Mouse (Mus musculus) c-Kit-negative CD71-positive TER-119-positive erythroid progenitor cells, embryonic 14.5 days (primary cell): ENCODE measurements at regions not wholly inside any gene's neighbourhood (a gene's known extent, or its start where the extent isn't known, plus 50 kb on each side); places are given as distances from the start of the nearest gene placed in this dataset.

Experiments used
- DNase-seq: peaks from one replicate; pipeline ENCODE4 v3.0.0-alpha.2; 2013; ENCODE audit warnings: low read depth, low spot score

DNA sequence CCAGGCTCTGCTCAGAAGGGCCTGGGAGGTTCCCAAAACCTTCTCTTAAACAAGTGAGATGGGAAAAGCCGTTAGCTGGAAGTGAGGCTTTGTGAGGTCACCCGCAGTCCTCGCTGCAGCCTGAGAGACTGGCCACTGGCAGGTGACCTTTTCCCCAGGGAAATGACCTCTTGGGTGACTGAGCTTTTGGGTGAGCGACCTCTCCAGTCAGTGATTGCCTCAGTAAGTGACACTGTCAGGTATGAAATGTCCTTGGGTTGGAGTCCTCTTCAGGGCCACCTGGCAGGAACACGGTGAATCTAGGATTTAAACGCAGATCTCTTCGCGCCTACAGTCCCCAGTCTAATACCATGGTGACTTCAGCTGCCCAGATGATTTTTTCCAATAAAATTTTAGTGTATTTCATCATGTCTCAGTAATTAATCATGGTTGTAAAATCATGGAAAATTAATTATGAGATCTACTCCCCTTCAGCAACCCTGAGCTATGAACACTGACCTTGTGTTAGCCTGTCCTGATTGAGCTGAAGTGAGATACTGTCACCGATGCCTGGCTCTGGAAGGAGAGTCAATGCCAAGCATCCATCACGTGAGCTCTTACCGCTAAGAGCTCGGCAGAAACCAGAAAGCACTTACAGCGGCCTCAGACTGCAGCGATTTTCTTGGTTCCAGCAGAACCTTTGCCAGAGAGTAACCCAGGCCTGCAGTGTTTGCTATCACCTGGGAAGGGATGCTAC, 87.5 kb upstream of the Sulf2 start:
- no peak for DNase-seq

DNA sequence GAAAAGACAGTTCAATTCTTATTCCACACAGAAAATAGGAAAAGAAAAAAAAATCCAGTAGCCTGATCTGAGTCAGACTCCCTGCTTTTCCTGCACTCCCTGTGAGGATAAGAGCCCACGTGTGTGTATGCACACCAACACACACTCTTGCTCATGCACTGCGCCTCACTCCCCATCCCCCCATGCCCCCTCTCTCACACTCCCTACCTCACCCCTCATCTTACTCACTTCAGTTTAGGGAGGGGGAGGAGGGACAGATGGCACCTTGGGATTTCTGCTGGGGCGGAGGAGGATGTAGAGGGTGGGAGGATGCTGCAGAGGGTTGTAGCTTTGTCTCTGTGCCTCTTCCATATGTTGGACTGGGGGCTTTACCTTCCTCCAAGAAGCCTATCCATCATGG, 85.8 kb upstream of the Sulf2 start:
- no peak for DNase-seq

DNA sequence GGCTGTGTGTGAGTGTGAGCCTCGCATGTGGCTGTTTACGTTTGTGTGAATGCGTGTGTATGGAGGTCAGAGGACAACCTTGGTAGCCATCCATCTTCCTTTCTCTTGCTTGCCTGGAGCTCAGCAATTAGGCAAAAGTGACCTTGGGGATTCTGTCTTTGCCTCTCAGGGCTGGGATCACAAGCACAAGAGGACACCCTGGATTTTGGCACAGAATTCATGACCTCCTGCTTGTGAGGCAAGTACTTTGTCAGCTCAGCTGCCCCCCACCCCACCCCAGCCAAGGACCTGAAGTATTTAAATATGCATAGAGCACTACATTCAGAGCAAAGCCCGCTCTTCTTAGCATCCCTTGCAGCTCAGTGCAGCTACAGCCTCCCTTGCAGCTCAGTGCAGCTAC, 84.6 kb upstream of the Sulf2 start:
- DNase-seq: no peak

DNA sequence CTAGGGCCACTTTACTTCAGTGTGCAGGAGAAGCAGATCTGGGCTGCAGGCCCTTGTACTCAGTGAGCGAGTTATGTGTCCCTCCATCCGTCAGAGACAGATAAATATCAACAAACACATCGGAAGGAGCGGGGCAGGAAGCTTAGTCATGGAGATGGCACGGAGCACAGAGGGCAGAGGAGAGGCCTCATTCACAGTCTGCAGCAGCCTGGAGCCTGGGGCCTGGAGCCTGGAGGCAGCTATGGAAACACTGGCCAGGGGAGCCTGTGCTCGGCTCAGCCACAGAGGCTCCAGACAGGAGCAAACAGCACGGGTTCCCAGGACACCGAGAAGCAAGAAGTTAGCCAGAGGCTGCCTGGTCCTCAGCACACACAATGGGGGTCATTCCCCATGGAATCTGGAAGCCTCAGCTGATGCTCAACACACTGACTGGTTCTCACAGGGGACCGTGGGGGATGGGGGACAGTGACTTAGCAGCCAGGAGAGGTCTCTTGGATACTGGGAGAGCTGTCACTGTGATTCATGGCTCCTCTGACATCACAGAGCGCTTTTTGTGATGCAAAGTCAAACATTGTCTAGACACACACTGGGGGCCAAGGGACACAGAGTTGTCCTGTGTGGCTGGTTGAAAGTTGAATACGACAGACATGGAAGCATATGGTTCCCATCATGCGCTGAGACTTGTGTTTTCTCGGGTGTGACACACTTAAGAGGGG, 82.2 kb upstream of the Sulf2 start:
- no peak for DNase-seq

DNA sequence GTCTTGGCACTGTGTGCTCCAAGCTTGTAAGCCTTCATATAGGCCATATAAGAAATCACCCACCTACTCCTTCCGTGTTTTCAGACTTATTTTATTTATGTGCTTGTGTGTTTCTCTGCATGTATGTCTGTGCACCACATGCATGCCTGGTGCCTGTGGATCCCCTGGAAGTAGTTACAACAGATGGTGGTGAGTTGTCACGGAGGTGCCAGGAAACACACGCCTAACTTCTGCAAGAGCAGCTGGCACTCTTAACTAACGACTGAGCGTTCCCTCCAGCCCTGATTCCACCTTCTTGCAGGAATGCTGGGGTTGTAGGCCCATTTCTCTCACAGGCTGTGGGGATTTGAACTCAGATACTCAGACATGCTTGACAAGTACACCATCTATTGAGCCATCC, 80.6 kb upstream of the Sulf2 start:
- DNase-seq: no peak

DNA sequence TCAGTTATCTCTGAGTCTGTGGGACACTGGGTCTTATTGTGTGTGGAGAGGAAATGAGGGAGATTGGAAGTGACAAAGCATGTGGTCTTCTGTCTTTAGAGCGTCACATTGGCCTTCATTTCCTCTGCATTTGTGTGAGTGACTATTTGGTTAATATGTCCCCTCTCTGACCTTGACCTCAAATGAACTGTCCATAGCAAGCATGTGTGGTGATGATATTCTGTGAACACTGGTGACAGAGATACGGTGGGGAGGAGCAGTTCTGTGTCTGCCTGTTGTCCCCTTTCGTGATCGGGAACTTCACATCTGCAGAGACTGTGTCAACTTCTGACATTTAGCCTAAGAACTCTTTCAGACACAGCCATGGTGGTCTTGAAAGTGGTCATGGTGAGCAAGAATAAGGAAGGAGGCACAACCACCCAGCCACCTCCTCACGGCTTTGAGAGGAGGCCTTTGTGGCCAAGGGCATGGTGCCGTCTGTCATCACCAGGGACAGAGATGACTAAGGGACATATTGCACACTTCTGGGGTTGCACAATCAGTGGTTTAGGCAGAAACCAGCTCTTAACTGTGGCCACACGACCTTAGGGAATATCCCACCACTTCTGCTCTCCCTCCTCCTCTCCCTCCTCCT, 79.2 kb upstream of the Sulf2 start:
- DNase-seq: no peak

DNA sequence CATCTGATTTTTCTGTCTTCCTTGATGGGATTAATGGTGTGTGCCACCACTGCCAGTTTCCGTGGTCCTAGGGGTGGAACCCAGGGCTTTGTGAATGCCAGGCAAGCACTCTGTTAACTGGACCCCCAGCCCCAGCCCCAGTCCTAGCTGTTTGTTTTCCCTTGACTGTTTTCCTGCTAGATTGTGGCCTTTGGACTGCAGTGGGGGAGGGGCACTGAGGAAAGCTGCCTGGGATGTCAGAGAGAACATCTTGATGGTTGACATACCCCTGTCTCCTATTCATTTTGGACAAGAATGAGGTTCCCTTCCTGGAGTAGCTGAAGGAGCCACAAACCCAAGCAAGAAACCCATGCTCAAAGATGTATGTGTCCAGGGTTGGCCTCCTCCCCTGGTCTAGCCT, 77.8 kb upstream of the Sulf2 start:
- DNase-seq: no peak

DNA sequence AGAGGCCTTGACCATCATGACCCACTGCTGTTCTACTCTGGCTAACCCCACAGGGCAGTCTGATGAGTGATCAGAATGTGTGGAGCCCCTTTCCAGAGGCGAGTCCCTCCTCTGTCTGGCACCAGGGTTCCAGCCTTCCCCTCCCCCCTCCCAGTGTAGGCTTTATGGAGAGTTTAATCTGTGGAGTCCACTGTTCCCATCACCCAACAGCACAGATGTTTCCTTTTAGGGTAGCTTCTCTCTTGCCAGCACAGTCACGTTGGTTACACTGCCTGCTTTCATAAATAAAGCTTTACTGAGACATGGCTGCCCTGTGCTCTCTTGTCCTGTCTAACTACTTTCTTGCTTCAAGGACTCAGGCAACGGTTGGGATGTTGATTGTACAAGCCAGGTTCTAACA, 76.9 kb upstream of the Sulf2 start:
- DNase-seq: no peak

DNA sequence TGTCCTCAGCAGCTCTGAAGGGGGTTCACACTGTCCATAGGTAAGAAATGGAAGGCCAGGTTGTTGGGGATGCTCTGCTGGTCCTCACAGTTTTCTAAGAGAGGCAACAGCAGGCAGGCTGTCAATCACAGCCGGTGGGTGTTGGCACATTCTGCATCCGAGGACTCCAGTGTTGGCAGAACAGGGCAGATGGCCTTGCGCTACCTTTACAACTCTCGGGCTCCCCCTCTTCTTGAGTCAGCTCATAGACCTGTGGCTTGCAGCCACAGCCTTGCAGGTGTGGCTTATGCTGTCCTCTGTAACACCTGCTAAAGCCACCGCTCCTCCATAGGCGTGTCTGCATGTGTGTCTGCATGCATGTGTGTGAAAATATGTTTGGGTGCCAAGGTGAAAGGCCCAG, 75.2 kb upstream of the Sulf2 start:
- no peak for DNase-seq

DNA sequence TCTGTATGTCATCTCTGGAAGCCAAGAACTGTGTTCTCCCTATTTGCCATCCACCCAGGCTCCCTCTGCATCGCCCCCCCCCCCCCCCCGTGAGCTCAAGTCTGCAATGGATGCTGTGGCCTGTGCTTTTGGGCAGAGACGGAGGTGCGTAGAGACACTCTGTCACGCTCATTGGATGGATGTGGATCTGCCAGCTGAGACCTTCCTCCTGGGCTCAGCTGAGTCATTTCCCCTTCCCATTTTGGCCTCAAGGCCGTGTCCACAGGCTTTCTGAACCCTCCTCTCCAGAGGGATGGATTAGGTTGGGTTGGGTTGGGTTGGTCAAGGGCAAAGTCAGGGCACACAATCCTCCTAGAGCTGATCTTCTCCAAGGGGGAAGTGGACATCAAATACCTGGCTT, 72.9 kb upstream of the Sulf2 start:
- no peak for DNase-seq

DNA sequence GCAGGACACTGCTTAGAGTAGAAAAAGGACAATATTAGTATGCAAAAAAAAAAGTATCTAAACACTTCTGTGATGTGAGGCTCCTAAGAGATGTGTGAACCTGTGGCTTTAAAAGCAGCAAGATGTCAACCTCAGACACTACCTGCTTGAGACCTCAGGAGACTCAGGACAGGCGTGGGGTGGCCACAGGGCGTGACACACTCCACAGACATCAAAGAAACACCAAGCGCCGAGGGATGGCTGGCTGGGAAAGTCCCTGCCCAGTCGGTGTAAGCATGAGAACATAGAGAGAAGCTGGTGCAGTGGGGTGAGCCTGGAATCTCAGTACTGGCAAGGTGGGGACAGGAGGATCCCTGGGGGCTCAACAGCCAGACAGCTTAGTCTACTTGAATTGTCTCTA, 72.0 kb upstream of the Sulf2 start:
- no peak for DNase-seq

DNA sequence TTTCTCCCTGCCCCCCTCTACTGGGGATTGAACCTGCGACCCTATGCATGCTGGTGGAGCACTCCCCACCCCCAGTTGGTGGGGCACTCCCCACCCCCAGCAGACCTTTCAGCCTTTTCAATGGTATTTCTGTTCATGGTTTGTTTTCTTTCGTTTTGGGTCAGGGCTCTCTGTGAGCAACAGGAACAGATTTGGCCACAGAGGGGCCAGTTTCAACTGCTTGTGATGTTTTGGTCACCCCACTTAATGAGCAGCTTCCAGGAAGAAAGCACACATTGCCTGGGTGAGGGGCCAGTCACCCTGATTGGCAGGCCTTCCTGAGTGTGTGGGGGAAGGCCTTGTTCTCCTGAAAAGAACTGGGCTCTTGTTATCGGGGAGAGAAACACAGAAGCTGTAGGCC, 71.5 kb upstream of the Sulf2 start:
- DNase-seq: no peak

DNA sequence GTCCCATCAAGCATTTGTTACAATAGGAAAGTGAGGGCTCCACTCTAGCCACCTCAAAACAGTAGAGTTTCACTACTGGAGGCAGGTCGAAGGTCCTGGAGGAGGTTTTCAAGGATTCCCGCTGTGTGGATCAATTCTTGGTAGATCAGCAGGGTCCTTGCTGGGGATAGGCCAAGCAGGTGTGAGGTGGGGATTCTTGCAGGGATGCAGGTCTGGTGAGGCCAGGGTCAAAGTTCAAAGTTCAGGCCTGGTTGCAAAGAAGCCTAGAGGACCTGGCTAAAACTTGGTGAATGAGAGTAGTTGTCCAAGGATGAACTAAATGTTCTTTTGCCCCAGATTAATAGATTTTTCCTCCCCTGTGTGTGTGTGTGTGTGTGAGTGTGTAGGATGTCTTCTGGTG, 70.9 kb upstream of the Sulf2 start:
- no peak for DNase-seq

DNA sequence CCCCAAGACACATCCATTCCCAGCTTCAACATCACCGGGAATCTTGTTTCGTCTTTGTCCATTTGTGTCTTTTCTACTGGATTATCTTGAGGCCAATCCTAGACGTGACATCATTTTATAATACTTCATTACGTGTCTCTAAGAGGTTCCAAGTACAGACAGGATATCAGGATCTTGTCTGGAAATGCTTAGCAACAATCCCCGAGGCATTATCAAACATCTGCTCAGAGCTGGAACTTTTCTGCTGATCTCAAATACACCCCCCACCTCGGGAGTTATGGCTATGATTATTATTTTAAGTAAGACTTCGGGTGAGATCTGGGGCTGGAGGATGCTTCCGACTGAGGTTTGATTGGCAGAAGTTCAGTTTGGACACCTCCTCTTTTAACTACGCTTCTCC, 69.9 kb upstream of the Sulf2 start:
- DNase-seq: no peak

DNA sequence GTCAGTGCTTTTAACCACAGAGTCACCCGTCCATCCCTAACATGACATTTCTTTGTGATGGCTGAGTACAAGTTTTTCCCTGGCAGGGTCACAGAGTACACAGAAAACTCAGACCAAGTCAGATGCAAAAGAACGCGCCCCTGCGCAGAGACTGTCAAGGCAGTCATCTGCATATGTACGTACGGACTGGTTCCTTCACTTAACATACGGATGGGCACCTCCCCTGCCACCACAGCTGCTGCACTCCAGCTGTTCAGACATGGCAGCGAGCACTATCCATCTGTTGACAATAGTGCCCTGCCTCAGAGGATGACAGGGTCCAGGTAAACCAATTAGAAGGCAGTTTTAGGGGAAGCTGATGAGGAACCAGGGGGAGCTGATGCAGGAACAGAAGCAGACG, 63.3 kb upstream of the Sulf2 start:
- DNase-seq: no peak

DNA sequence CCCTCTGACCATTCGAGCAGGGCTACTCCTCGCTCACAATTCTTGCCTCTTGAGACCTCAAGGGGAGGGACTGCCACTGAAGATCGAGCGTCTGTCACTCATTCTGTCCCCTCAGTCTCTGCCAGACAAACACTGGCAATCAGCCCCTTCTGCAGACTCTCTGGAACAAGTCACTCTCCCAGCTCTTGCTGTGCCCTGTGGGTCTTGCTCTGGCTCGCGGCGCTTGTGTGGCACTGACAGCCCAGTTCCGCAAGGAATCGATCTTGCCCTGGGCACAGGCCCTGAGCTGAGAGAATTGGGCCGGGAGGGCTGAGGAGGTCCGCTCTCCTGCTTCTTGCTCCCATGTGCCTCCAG, 61.0 kb upstream of the Sulf2 start:
- DNase-seq: no peak

DNA sequence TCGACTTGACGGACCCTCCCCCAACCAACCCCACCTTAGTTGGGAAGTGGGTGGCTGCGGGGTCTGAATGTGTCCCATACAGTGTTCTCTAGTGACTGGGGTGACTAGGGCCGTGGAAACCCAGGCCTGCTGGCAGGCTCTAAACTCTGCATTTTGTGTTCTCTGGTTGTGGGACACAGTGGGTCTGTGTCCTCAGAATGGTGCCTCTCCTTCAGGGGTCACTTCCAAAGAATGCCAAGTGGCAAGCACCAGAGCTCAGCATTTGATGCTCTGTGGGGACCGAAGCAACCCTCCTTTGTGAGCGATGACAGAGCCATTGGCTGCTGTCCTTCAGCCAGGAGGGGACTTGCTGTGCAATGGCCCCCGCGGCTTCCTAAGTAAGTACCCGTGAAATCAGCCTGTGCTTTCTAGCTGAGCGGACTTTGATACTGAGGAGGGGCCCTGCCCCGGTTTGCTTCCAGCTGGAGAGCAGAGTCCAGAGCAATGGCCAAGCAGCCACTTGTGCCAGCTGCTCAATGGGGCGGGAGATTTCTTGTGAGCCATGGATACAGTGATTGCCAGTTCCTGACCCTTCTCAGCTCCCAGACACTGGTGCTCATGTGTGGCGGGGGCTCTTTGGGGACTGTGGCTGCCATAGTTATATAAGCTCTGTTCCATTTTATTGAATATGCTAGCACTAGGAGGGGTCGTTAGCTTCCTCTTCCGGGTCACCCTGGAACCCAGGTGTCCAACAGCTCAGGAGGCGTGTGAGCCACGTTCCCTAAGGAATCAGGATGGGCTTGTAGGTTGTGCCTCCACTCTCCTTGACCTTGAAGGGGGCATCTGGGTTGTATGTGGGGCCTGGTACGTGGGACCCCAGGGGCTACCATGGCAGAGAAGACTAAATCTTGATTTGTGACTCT, 60.4 kb upstream of the Sulf2 start:
- no peak for DNase-seq

DNA sequence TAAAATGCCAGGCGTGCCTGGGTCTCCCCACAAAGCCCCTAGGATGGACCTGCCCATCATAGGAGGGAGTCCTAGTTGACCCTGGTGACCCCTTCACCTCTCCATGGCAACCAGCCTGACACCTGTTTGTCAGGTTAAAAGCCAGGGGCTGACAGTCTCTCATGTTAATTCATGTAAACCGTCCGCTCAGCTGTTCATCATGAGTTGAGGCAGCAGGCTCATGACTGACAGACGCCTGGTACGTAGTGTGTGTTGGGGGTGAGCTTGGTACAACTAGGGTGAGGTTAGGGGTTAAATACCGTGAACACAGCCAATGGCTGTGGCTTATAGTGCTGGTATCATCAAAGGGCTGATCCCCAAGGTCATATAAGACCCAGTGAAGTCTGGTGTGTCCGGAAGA, 59.7 kb upstream of the Sulf2 start:
- DNase-seq: no peak

DNA sequence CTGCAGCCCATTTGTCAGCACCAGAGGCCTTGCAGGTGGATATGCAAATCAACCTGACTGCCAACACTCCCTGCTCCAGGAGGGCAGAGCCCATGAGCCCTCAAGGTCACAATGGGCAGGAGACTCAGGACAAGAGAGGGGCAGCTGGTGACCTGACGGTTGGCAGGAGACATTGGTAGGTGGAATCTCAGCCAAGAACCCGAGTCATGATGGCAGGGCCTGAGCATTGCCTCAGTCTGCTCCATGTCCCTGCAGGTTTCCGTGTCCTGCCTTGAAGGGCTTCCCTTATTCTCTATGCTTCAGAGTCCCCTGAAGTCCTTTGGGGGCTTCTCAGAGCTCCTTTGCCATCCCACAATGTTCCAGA, 51.7 kb upstream of the Sulf2 start:
- no peak for DNase-seq

DNA sequence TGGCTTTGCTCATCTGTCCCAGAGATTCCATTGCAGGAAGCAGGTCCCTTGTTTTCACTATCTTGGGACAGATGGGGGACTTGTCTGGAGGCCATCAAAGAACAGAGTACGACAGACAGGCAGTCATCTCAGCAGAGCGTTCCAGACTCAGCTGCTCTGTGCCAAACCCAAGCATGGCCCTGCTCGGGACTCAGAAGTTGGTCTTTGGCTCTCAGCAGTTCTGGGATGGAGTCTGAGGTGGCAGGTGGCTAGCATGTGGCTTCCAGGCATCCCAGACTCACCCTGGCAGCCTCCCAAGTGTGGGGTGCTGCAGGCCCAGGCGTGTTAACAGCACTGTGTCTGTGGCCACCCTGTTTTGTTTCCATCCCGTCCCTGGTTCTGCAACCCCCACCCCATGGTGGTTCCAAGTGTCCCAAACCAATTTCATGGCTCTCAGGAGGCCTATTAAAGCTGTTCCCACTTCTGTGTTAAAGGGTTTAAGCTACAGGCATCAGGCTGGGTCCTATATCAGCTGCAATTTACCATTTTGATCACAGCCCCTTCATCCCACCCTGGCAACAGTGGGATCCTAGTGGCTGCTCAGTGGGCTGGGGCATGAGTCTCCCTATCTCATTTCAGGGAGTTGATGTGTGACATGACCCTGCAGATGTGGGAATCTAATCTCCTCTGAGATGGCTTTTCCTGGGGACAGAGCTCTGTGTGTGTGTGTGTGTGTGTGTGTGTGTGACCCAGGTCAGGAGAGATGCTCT, 51.1 kb upstream of the Sulf2 start:
- DNase-seq: no peak
